Mouse (Mus musculus): Measurements from ENCODE around the gene Asb15.

The Asb15 gene

GRCm38 (mm10) chr6:24609531-24609930 lies 81.6 kb downstream of the Asb15 start:
- no peak for DNase-seq

GRCm38 (mm10) chr6:24610358-24610757 lies 82.4 kb downstream of the Asb15 start:
- no peak for DNase-seq

- no peak for DNase-seq
Observed at GRCm38 (mm10) chr6:24612074-24612755, 84.3 kb downstream of the Asb15 start.

- no peak for DNase-seq
Observed at GRCm38 (mm10) chr6:24613346-24613745, 85.4 kb downstream of the Asb15 start.

GRCm38 (mm10) chr6:24613918-24614317 lies 86.0 kb downstream of the Asb15 start:
- DNase-seq = no peak

- DNase-seq = peak; percentile 54
Observed at GRCm38 (mm10) chr6:24616746-24617145, 88.8 kb downstream of the Asb15 start.

- no peak for DNase-seq
Observed at GRCm38 (mm10) chr6:24619285-24620045, 91.5 kb downstream of the Asb15 start.

- no peak for DNase-seq
Observed at GRCm38 (mm10) chr6:24620936-24621335, 93.0 kb downstream of the Asb15 start.

GRCm38 (mm10) chr6:24622098-24622497 lies 94.2 kb downstream of the Asb15 start:
- no peak for DNase-seq

Data from cerebellum, adult 8-10 months (tissue).